Mouse (Mus musculus): Measurements from ENCODE around the gene Ndufa5. TPM values are rescaled to one million over a fixed set of nuclear protein-coding genes. Genes with fewer than 3 reads are reported as not detected.
A peak's percentile ranks its signal among the peaks of the same experiment; 100 is the strongest.

Gene Ndufa5
- polyA plus RNA-seq, 1 experiment from 2014 or later = 175 TPM

GRCm38 (mm10) chr6:24532804-24533203 lies 5.0 kb upstream of the Ndufa5 start:
- no peak overlapping the region for H3K27ac ChIP-seq (ENCODE audit: low read length)
- H3K9me3 ChIP-seq (replicated peaks; ENCODE audit: control insufficient read depth, low read length) = no peaks in the 10 kb centered on the region
- no peak overlapping the region for H3K9ac ChIP-seq (ENCODE audit: low read depth, low read length)
- H3K4me3 ChIP-seq (ENCODE audit: low read depth, low read length) = no peak overlapping the region
- no peaks in the 10 kb centered on the region for H3K27me3 ChIP-seq (ENCODE audit: control insufficient read depth, insufficient read depth, low read depth, low read length)
- H3K36me3 ChIP-seq (ENCODE audit: control insufficient read depth, insufficient read depth) = no peaks in the 10 kb centered on the region
- H3K4me2 ChIP-seq (ENCODE audit: low read depth, low read length) = no peak overlapping the region
- ATAC-seq (ENCODE audit: low read depth) = no peak
- WGBS (ENCODE audit: insufficient replicate concordance) = 64% methylated on average over 3 of the region's 3 CpGs
- peaks cover 4% of the 10 kb centered on the region; the same call in 1 of the 2 replicates for H3K4me1 ChIP-seq (ENCODE audit: control insufficient read depth, low read depth, low read length)

DNA sequence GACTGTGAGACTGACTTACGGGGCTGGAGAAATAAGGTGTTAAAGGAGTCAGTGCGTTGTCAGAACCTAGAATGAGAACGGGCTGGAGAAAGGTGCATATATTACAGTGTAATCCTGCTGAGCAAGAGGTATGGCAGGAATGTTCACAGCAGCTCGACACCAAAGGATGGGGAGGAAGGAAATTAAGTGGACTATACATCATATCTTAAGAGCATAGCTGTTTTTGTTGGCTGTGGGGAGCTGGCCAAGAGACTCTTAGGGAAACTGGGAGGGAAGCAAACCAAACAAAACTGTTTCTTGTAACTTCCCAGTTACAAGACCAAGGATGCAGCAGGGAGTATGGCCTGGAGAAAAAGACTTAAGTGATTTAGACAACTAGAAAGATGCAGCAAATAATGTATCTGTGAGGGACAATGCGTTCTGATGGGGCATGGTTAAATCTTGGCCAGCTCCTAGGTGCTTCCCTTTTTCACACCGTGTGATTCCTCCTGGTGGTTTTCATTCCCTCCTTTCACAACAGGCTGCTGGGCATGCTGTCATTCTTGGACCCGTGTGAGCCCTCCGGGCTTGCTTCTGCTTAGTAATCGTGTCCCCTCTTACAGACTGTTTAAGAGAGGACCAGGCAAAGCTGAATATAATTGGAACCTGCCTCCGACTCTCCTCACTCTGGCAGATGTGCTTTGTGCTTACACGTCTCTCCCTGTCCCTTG lies 3.1 kb upstream of the Ndufa5 start:
- H3K4me3 ChIP-seq (ENCODE audit: low read depth, low read length) = no peak overlapping the region
- no peaks in the 10 kb centered on the region for H3K27me3 ChIP-seq (ENCODE audit: control insufficient read depth, insufficient read depth, low read depth, low read length)
- H3K36me3 ChIP-seq (ENCODE audit: control insufficient read depth, insufficient read depth) = no peaks in the 10 kb centered on the region
- WGBS (ENCODE audit: insufficient replicate concordance) = 44% methylated on average over 11 of the region's 11 CpGs
- no peak for ATAC-seq (ENCODE audit: low read depth)
- H3K9me3 ChIP-seq (replicated peaks; ENCODE audit: control insufficient read depth, low read length) = no peaks in the 10 kb centered on the region
- H3K27ac ChIP-seq (ENCODE audit: low read length) = no peak overlapping the region
- H3K9ac ChIP-seq (ENCODE audit: low read depth, low read length) = no peak overlapping the region
- peaks cover 8% of the 10 kb centered on the region; the same call in 1 of the 2 replicates for H3K4me1 ChIP-seq (ENCODE audit: control insufficient read depth, low read depth, low read length)
- peak overlapping the region; percentile 43 for H3K4me2 ChIP-seq (ENCODE audit: low read depth, low read length)

DNA sequence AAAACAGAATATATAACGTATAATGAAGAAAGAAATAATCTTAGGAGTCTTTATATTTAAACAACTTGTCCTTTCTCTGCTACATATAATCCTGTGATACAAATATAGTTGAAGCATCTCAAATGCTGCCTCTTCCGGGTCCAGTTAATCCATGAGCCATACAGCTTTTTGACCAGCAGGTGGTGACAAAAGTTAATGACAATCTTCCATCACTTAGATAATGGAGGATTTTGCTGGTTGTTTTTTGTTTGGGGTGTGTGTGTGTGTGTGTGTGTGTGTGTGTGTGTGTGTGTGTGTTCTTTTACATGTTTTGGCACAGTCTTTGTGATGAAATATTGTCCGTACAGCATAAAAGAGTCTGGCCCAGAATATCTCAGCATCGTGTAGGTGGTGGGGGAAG lies 2.4 kb upstream of the Ndufa5 start:
- ATAC-seq (ENCODE audit: low read depth) = no peak
- 15% methylated on average over 4 of the region's 4 CpGs for WGBS (ENCODE audit: insufficient replicate concordance)
- Histone ChIP-seq H3K9ac (ENCODE audit: low read depth, low read length) (no peak overlapping the region), H3K27me3 (ENCODE audit: control insufficient read depth, insufficient read depth, low read depth, low read length) (no peaks in the 10 kb centered on the region), H3K4me1 (ENCODE audit: control insufficient read depth, low read depth, low read length) (peaks cover 8% of the 10 kb centered on the region; the same call in 1 of the 2 replicates), H3K9me3 (replicated peaks; ENCODE audit: control insufficient read depth, low read length) (no peaks in the 10 kb centered on the region), H3K36me3 (ENCODE audit: control insufficient read depth, insufficient read depth) (no peaks in the 10 kb centered on the region), H3K4me2 (ENCODE audit: low read depth, low read length) (peak overlapping the region; percentile 43), H3K27ac (ENCODE audit: low read length) (no peak overlapping the region), H3K4me3 (ENCODE audit: low read depth, low read length) (no peak overlapping the region)

DNA sequence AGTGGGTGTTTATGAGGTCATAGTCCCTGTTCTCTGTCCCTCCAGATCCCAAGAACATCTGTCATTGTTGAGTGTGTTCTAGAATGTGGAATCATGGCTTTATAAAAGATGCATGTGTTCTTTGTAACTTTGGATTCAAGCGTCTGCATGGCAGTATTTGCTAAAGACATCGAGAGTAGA lies 141 bp upstream of the Ndufa5 start, which contains the start of gene Asb15:
TSS of gene Asb15 (plus strand) at position 81 of the 180 bp plus-strand sequence.
- WGBS (ENCODE audit: insufficient replicate concordance) = 40% methylated on average over 2 of the region's 2 CpGs
- peaks cover 8% of the 10 kb centered on the region; the same call in 1 of the 2 replicates for H3K4me1 ChIP-seq (ENCODE audit: control insufficient read depth, low read depth, low read length)
- peaks cover 1% of the 10 kb centered on the region; the same call in 1 of the 2 replicates for H3K36me3 ChIP-seq (ENCODE audit: control insufficient read depth, insufficient read depth)
- peak within 1 kb of the TSS; percentile 75 for H3K9ac ChIP-seq (ENCODE audit: low read depth, low read length)
- peak within 1 kb of the TSS; percentile 82 for H3K4me3 ChIP-seq (ENCODE audit: low read depth, low read length)
- no peak for ATAC-seq (ENCODE audit: low read depth)
- no peaks in the 10 kb centered on the region for H3K27me3 ChIP-seq (ENCODE audit: control insufficient read depth, insufficient read depth, low read depth, low read length)
- H3K27ac ChIP-seq (ENCODE audit: low read length) = 0 out of 2 replicates have a peak within 1 kb of the TSS, but pooled peaks have one; percentile 28
- peak within 1 kb of the TSS; percentile 64 for H3K4me2 ChIP-seq (ENCODE audit: low read depth, low read length)
- no peaks in the 10 kb centered on the region for H3K9me3 ChIP-seq (replicated peaks; ENCODE audit: control insufficient read depth, low read length)

DNA sequence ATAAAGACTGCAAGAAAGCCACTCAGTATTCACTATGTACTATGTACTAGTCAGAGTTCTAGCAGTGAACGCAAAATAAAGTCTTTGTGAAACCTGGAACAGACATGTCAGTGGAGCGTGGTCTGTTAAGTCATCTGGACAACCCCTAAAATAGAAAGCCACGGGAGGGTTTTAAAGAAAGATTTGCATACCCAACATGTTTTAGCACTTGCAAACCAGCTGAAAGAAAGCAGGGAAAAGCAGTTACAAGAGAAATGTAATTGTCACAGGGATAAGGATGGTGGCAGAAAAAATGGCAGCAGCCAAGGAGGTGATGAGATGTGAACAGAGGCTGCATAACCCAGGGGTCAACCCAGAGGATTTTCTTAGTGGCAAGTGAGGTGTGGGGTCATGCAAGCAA lies 2.1 kb downstream of the Ndufa5 start:
- Histone ChIP-seq H3K27ac (ENCODE audit: low read length) (no peak overlapping the region), H3K4me2 (ENCODE audit: low read depth, low read length) (no peak overlapping the region; the same call in 1 of the 2 replicates), H3K36me3 (ENCODE audit: control insufficient read depth, insufficient read depth) (peaks cover 2% of the 10 kb centered on the region; the same call in 1 of the 2 replicates), H3K9me3 (replicated peaks; ENCODE audit: control insufficient read depth, low read length) (no peaks in the 10 kb centered on the region), H3K4me1 (ENCODE audit: control insufficient read depth, low read depth, low read length) (peaks cover 8% of the 10 kb centered on the region; the same call in 1 of the 2 replicates), H3K4me3 (ENCODE audit: low read depth, low read length) (no peak overlapping the region), H3K9ac (ENCODE audit: low read depth, low read length) (no peak overlapping the region), H3K27me3 (ENCODE audit: control insufficient read depth, insufficient read depth, low read depth, low read length) (no peaks in the 10 kb centered on the region)
- 80% methylated on average over 3 of the region's 3 CpGs for WGBS (ENCODE audit: insufficient replicate concordance)
- ATAC-seq (ENCODE audit: low read depth) = no peak

GRCm38 (mm10) chr6:24516197-24516596 lies 11.6 kb downstream of the Ndufa5 start:
- Histone ChIP-seq H3K36me3 (ENCODE audit: control insufficient read depth, insufficient read depth) (peaks cover 8% of the 10 kb centered on the region), H3K27me3 (ENCODE audit: control insufficient read depth, insufficient read depth, low read depth, low read length) (no peaks in the 10 kb centered on the region), H3K9me3 (replicated peaks; ENCODE audit: control insufficient read depth, low read length) (no peaks in the 10 kb centered on the region), H3K4me1 (ENCODE audit: control insufficient read depth, low read depth, low read length) (no peaks in the 10 kb centered on the region), H3K4me3 (ENCODE audit: low read depth, low read length) (no peak overlapping the region), H3K9ac (ENCODE audit: low read depth, low read length) (no peak overlapping the region), H3K4me2 (ENCODE audit: low read depth, low read length) (no peak overlapping the region), H3K27ac (ENCODE audit: low read length) (no peak overlapping the region)
- WGBS (ENCODE audit: insufficient replicate concordance) = 39% methylated on average over 2 of the region's 2 CpGs
- ATAC-seq (ENCODE audit: low read depth) = no peak

DNA sequence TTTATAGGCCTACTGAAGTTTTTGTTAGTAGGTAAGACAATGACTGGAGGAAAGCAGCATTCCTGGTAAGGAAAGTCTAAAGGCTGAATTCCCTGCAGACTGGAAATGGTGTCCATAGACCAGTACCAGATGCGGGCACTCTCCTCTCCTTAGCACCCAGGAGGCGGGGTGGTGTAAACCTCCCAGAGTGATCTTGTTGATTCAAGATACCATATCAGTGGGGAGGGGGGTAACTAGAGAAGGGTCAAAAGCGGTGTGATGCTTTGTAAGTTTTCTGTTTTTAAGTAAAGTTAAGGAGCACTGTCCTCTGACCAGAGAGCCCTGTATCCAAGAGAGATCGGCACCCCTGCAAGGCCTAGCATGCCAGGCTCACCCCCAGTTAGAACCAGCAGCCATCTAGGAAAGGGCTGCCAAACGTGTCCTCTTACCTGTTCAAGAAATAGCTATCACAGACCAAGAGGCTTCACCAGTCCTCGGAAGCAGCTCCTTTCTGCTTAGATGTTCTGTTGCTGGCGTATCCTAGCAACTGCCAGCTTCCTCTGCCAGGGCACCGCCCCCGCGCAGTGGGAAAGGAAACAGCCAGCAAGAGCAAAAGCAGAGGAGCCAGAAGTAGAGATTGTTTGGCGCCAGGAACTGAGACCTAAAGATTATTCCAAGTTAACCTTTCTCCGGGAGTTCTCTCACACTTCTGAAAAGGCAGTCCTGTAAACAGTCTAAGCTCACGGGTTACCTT lies 13.1 kb downstream of the Ndufa5 start, which contains the start of gene Iqub:
TSS of gene Iqub (minus strand) at position 516 of the 733 bp plus-strand sequence.
- H3K4me3 ChIP-seq (ENCODE audit: low read depth, low read length) = no peak within 1 kb of the TSS
- H3K9ac ChIP-seq (ENCODE audit: low read depth, low read length) = no peak within 1 kb of the TSS
- H3K4me2 ChIP-seq (ENCODE audit: low read depth, low read length) = no peak within 1 kb of the TSS
- 19% methylated on average over 13 of the region's 13 CpGs for WGBS (ENCODE audit: insufficient replicate concordance)
- H3K27ac ChIP-seq (ENCODE audit: low read length) = no peak within 1 kb of the TSS
- peaks cover 8% of the 10 kb centered on the region for H3K36me3 ChIP-seq (ENCODE audit: control insufficient read depth, insufficient read depth)
- ATAC-seq (ENCODE audit: low read depth) = peak; percentile 27; the same call in 1 of the 2 replicates
- no peaks in the 10 kb centered on the region for H3K27me3 ChIP-seq (ENCODE audit: control insufficient read depth, insufficient read depth, low read depth, low read length)
- no peaks in the 10 kb centered on the region for H3K9me3 ChIP-seq (replicated peaks; ENCODE audit: control insufficient read depth, low read length)
- no peaks in the 10 kb centered on the region for H3K4me1 ChIP-seq (ENCODE audit: control insufficient read depth, low read depth, low read length)

GRCm38 (mm10) chr6:24504141-24504540 lies 23.7 kb downstream of the Ndufa5 start:
- no peak overlapping the region for H3K4me3 ChIP-seq (ENCODE audit: low read depth, low read length)
- H3K27me3 ChIP-seq (ENCODE audit: control insufficient read depth, insufficient read depth, low read depth, low read length) = no peaks in the 10 kb centered on the region
- H3K27ac ChIP-seq (ENCODE audit: low read length) = no peak overlapping the region
- H3K9me3 ChIP-seq (replicated peaks; ENCODE audit: control insufficient read depth, low read length) = no peaks in the 10 kb centered on the region
- H3K36me3 ChIP-seq (ENCODE audit: control insufficient read depth, insufficient read depth) = no peaks in the 10 kb centered on the region
- H3K4me1 ChIP-seq (ENCODE audit: control insufficient read depth, low read depth, low read length) = no peaks in the 10 kb centered on the region
- WGBS (ENCODE audit: insufficient replicate concordance) = 52% methylated on average over 2 of the region's 2 CpGs
- no peak overlapping the region for H3K4me2 ChIP-seq (ENCODE audit: low read depth, low read length)
- no peak for ATAC-seq (ENCODE audit: low read depth)
- no peak overlapping the region for H3K9ac ChIP-seq (ENCODE audit: low read depth, low read length)

- WGBS (ENCODE audit: insufficient replicate concordance) = 7% methylated on average over 1 of the region's 1 CpGs
- H3K4me3 ChIP-seq (ENCODE audit: low read depth, low read length) = no peak overlapping the region
- no peak overlapping the region for H3K27ac ChIP-seq (ENCODE audit: low read length)
- no peak overlapping the region for H3K4me2 ChIP-seq (ENCODE audit: low read depth, low read length)
- no peak overlapping the region for H3K9ac ChIP-seq (ENCODE audit: low read depth, low read length)
- H3K36me3 ChIP-seq (ENCODE audit: control insufficient read depth, insufficient read depth) = no peaks in the 10 kb centered on the region
- no peaks in the 10 kb centered on the region for H3K4me1 ChIP-seq (ENCODE audit: control insufficient read depth, low read depth, low read length)
- no peak for ATAC-seq (ENCODE audit: low read depth)
- no peaks in the 10 kb centered on the region for H3K9me3 ChIP-seq (replicated peaks; ENCODE audit: control insufficient read depth, low read length)
- no peaks in the 10 kb centered on the region for H3K27me3 ChIP-seq (ENCODE audit: control insufficient read depth, insufficient read depth, low read depth, low read length)
These were observed 37.5 kb downstream of the Ndufa5 start for GRCm38 (mm10) chr6:24490341-24490740.

Measured in liver, embryonic 16.5 days (tissue).